Mouse (Mus musculus) heart, postnatal 36 days (tissue): Measurements from ENCODE around the gene Gm44579. TPM values are rescaled to one million over a fixed set of nuclear protein-coding genes. Genes with fewer than 3 reads are reported as not detected.

ENCODE experiments used
- DNase-seq, 2 experiments: peaks; one replicate each; pipeline ENCODE4 v3.0.0; 2021 to 2022
- intact Hi-C: fragments of 180-260 bp; cut with DNase I; formaldehyde crosslinking; loops from one replicate; pipeline ENCODE4 v1.15.1; 2025
- total RNA-seq, 2 experiments: library from RNA; stranded (reverse); gene quantifications; 2 replicates each; pipeline ENCODE4 v1.2.3; 2021

The Gm44579 gene
- total RNA-seq, 2 experiments from 2014 or later, result not detected

- DNase-seq, result no peak
- intact Hi-C loops, result loop anchor here (5.0 kb wide), 1 partner anchor 78 kb away; the partner anchor contains the start of genes Pfkm and Senp1
Observed at GRCm38 (mm10) chr15:98170365-98170764, 50.4 kb downstream of the Gm44579 start.

GRCm38 (mm10) chr15:98168622-98169004 lies 52.2 kb downstream of the Gm44579 start:
- no peak for DNase-seq
- intact Hi-C loops, result no loop called here

- DNase-seq, result peak; percentile 58 to 69
- intact Hi-C loops, result no loop called here
Observed at GRCm38 (mm10) chr15:98167645-98168621, 52.8 kb downstream of the Gm44579 start.

GRCm38 (mm10) chr15:98166963-98167644 lies 53.7 kb downstream of the Gm44579 start, which contains the start of gene Ccdc184:
Gene Ccdc184 (plus strand): TSS chr15:98167158.
- DNase-seq, result no peak
- intact Hi-C loops, result no loop called here

GRCm38 (mm10) chr15:98165525-98165924 lies 55.3 kb downstream of the Gm44579 start, which contains the start of gene Asb8:
Gene Asb8 (minus strand): TSS chr15:98165625.
- intact Hi-C loops, result no loop called here
- no peak for DNase-seq

- peak in 1 of 2 experiments; percentile 18 for DNase-seq
- intact Hi-C loops, result no loop called here
Observed at GRCm38 (mm10) chr15:98162561-98162960, 58.2 kb downstream of the Gm44579 start.

- no peak for DNase-seq
- intact Hi-C loops, result no loop called here
Observed at GRCm38 (mm10) chr15:98161026-98161805, 59.6 kb downstream of the Gm44579 start.

GRCm38 (mm10) chr15:98157253-98157652 lies 63.5 kb downstream of the Gm44579 start:
- no peak for DNase-seq
- intact Hi-C loops, result no loop called here

- intact Hi-C loops, result no loop called here
- no peak for DNase-seq
Observed at GRCm38 (mm10) chr15:98155944-98156343, 64.8 kb downstream of the Gm44579 start.

- DNase-seq, result no peak
- intact Hi-C loops, result no loop called here
Observed at GRCm38 (mm10) chr15:98155272-98155671, 65.5 kb downstream of the Gm44579 start.

GRCm38 (mm10) chr15:98154631-98155030 lies 66.1 kb downstream of the Gm44579 start:
- intact Hi-C loops, result loop anchor here (5.0 kb wide), 1 partner anchor 192 kb away; the partner anchor contains the start of gene Tmem106c
- DNase-seq, result no peak

- intact Hi-C loops, result loop anchor here (5.0 kb wide), 1 partner anchor 192 kb away; the partner anchor contains the start of gene Tmem106c
- DNase-seq, result no peak
Observed at GRCm38 (mm10) chr15:98154146-98154545, 66.6 kb downstream of the Gm44579 start.

GRCm38 (mm10) chr15:98153625-98154024 lies 67.2 kb downstream of the Gm44579 start:
- intact Hi-C loops, result loop anchor here (1.0 to 5.0 kb wide), 2 partner anchors 64 to 191 kb away; partner anchors contain the start of gene Tmem106c
- DNase-seq, result no peak

- DNase-seq, result no peak
- intact Hi-C loops, result loop anchor here (1.0 to 5.0 kb wide), 2 partner anchors 64 to 191 kb away; partner anchors contain the start of gene Tmem106c
Observed at GRCm38 (mm10) chr15:98152916-98153315, 67.9 kb downstream of the Gm44579 start.

- intact Hi-C loops, result no loop called here
- DNase-seq, result peak; percentile 42 to 59
Observed at GRCm38 (mm10) chr15:98149166-98149602, 71.6 kb downstream of the Gm44579 start.

- DNase-seq, result no peak
- intact Hi-C loops, result no loop called here
Observed at GRCm38 (mm10) chr15:98148356-98148755, 72.4 kb downstream of the Gm44579 start.

GRCm38 (mm10) chr15:98145559-98146181 lies 75.1 kb downstream of the Gm44579 start:
- DNase-seq, result peak; percentile 92 to 93
- intact Hi-C loops, result loop anchor here (2.0 kb wide), 1 partner anchor 37 kb away; no protein-coding TSS in a partner anchor

- DNase-seq, result no peak
- intact Hi-C loops, result loop anchor here (2.0 kb wide), 1 partner anchor 36 kb away; no protein-coding TSS in a partner anchor
Observed at GRCm38 (mm10) chr15:98144861-98145507, 75.8 kb downstream of the Gm44579 start.

GRCm38 (mm10) chr15:98142515-98142914 lies 78.3 kb downstream of the Gm44579 start:
- intact Hi-C loops, result no loop called here
- no peak for DNase-seq
